Mouse (Mus musculus) frontal cortex, postnatal 10 days (tissue): ENCODE measurements around the gene Vipas39.

Source experiments
- DNase-seq, 2 experiments: peaks; one replicate each; pipeline ENCODE4 v3.0.0; 2022; ENCODE audit warnings: low spot score in 2 of 2, mixed read lengths in 1 of 2

The Vipas39 gene

GRCm38 (mm10) chr12:87196310-87196709 is 69.7 kb downstream of the Vipas39 start:
- no peak for DNase-seq

- DNase-seq, result no peak
Observed at GRCm38 (mm10) chr12:87195069-87195468, 71.0 kb downstream of the Vipas39 start.

- no peak for DNase-seq
Observed at GRCm38 (mm10) chr12:87193008-87193407, 73.0 kb downstream of the Vipas39 start.
